Mouse (Mus musculus) heart, embryonic 12.5 days (tissue): ENCODE results near the gene Ddr2. TPM values are rescaled to one million over a fixed set of nuclear protein-coding genes. Genes with fewer than 3 reads are reported as not detected.

Experiments used
- polyA plus RNA-seq: library from polyadenylated mRNA; unstranded; fragments of >200 nt; fragmentation: Nextera tagmentation; extraction: Ambion mirVana; gene quantifications from 2 replicates; pipeline ENCODE4 v1.2.1, GENCODE M21; 2016

Ddr2 gene
- polyA plus RNA-seq, 1 experiment from 2014 or later: 7.6 TPM

Other genes starting within 250 kb of the Ddr2 start
- gene Ccdc190, start 182.1 kb downstream of the Ddr2 start, polyA plus RNA-seq: not detected in 2 replicates
- 35.7 and 37.5 TPM in 2 replicates for gene Hsd17b7, start 141.5 kb downstream of the Ddr2 start, polyA plus RNA-seq
- gene Uap1, start 64.2 kb upstream of the Ddr2 start, polyA plus RNA-seq: 61.6 and 66.1 TPM in 2 replicates
- 13.8 and 14.6 TPM in 2 replicates for gene Uhmk1, start 104.6 kb upstream of the Ddr2 start, polyA plus RNA-seq
- gene Sh2d1b2, start 122.0 kb upstream of the Ddr2 start, polyA plus RNA-seq: not detected in 2 replicates
- gene Sh2d1b1, start 166.6 kb upstream of the Ddr2 start, polyA plus RNA-seq: 0.06 TPM in 1 of 2 replicates, not detected in the other
- 7.1 and 8.5 TPM in 2 replicates for gene Gm7694, start 195.6 kb upstream of the Ddr2 start, polyA plus RNA-seq
- gene Spata46, start 198.0 kb upstream of the Ddr2 start, polyA plus RNA-seq: 1.8 and 2.2 TPM in 2 replicates